Mouse (Mus musculus) ES-E14 (cell line): ENCODE data around the gene Med18. TPM values are rescaled to one million over a fixed set of nuclear protein-coding genes. Genes with fewer than 3 reads are reported as not detected.

Experiments
- DNase-seq: peaks from one replicate; pipeline ENCODE4 v3.0.0-alpha.2; 2013; ENCODE audit warnings: low read depth, low spot score
- H3K27ac ChIP-seq: 2 replicates; pipeline ENCODE4 v1.5.1; 2012; ENCODE audit warnings: low read depth, mild to moderate bottlenecking, low read length, moderate library complexity, mixed read lengths; ENCODE audit not compliant: poor library complexity, insufficient read depth, severe bottlenecking
- H3K36me3 ChIP-seq: 2 replicates; pipeline ENCODE4 v1.6.1; 2012; ENCODE audit warnings: mild to moderate bottlenecking, low read length, moderate library complexity, mixed read lengths; ENCODE audit not compliant: control insufficient read depth, poor library complexity, insufficient read depth, severe bottlenecking
- H3K4me1 ChIP-seq, 2 experiments: fragments of 150-350 bp in 1 of 2; sonication (generic) in 1 of 2; 2 replicates each; pipeline ENCODE4 v1.6.1; 2012; ENCODE audit warnings: low read length in 2 of 2, mild to moderate bottlenecking in 1 of 2, mixed read lengths in 1 of 2; ENCODE audit not compliant: control insufficient read depth in 2 of 2, insufficient read depth in 2 of 2, poor library complexity in 1 of 2
- H3K4me3 ChIP-seq, 2 experiments: fragments of 150-350 bp in 1 of 2; sonication (generic) in 1 of 2; 2 replicates each; pipeline ENCODE4 v1.5.1; 2012; ENCODE audit warnings: low read length in 2 of 2, low read depth in 1 of 2, mild to moderate bottlenecking in 1 of 2, mixed read lengths in 1 of 2; ENCODE audit not compliant: insufficient read depth in 1 of 2, poor library complexity in 1 of 2, severe bottlenecking in 1 of 2
- H3K9ac ChIP-seq: 2 replicates; pipeline ENCODE4 v1.6.1; 2012; ENCODE audit warnings: low read depth, mild to moderate bottlenecking, low read length, mixed read lengths; ENCODE audit not compliant: poor library complexity, insufficient read depth, severe bottlenecking
- H3K9me3 ChIP-seq: fragments of 150-350 bp; sonication (generic); 2 replicates; pipeline ENCODE4 v1.6.1; 2012; ENCODE audit warnings: low read depth, mild to moderate bottlenecking, low read length; ENCODE audit not compliant: control insufficient read depth, insufficient read depth
- CHD2 ChIP-seq: IDR thresholded peaks from 2 replicates; pipeline ENCODE4 v1.6.1; 2014; ENCODE audit warnings: mild to moderate bottlenecking, low read depth, low read length, inconsistent platforms
- HCFC1 ChIP-seq: IDR thresholded peaks from 2 replicates; pipeline ENCODE4 v1.6.1; 2012; ENCODE audit warnings: low read length, inconsistent platforms, borderline replicate concordance; ENCODE audit not compliant: insufficient read depth
- MAFK ChIP-seq: IDR thresholded peaks from 2 replicates; pipeline ENCODE4 v1.6.1; 2014; ENCODE audit warnings: mild to moderate bottlenecking, low read depth, low read length, inconsistent platforms; ENCODE audit not compliant: insufficient read depth
- ZC3H11A ChIP-seq: IDR thresholded peaks from 2 replicates; pipeline ENCODE4 v1.6.1; 2012; ENCODE audit warnings: low read depth, mild to moderate bottlenecking, inconsistent platforms, low read length, borderline replicate concordance
- ZNF384 ChIP-seq: IDR thresholded peaks from 2 replicates; pipeline ENCODE4 v1.6.1; 2012; ENCODE audit warnings: low read depth, low read length, inconsistent platforms
- in situ Hi-C, 2 experiments: fragments of 600-800 bp; cut with MboI; formaldehyde crosslinking; loops; one replicate each; pipeline ENCODE4 v1.15.1; 2025; ENCODE audit warnings: low sequenced_read_pairs in 2 of 2, inconsistent platforms in 1 of 2; ENCODE audit not compliant: unreplicated experiment in 2 of 2
- total RNA-seq: library from RNA; depleted of rRNA; stranded (reverse); fragments of 300-350 nt; gene quantifications from 2 replicates; pipeline ENCODE4 v1.2.3, GENCODE M21; 2012

The Med18 gene
- total RNA-seq, 1 experiment = 32.8 TPM

GRCm38 (mm10) chr4:132491748-132492147 is 28.0 kb upstream of the Med18 start:
- TF ChIP-seq ZC3H11A (no peak), MAFK (no peak), ZNF384 (no peak), HCFC1 (no peak), CHD2 (no peak)
- Histone ChIP-seq H3K4me1 (peaks cover 0 to 5% of the 10 kb centered on the region in 2 experiments; a peak in 2 of 4 replicates), H3K4me3 (no peak overlapping the region), H3K36me3 (peaks cover 45% of the 10 kb centered on the region), H3K9ac (no peak overlapping the region), H3K9me3 (no peaks in the 10 kb centered on the region), H3K27ac (no peak overlapping the region)
- in situ Hi-C loops = no loop called here
- DNase-seq = no peak

- H3K27ac ChIP-seq = no peak overlapping the region
- TF ChIP-seq ZNF384 (no peak), MAFK (no peak), CHD2 (no peak), ZC3H11A (no peak), HCFC1 (no peak)
- no peaks in the 10 kb centered on the region for H3K9me3 ChIP-seq
- in situ Hi-C loops = no loop called here
- peaks cover 0 to 5% of the 10 kb centered on the region in 2 experiments; a peak in 2 of 4 replicates for H3K4me1 ChIP-seq
- H3K36me3 ChIP-seq = peaks cover 41% of the 10 kb centered on the region
- DNase-seq = no peak
- no peak overlapping the region for H3K9ac ChIP-seq
- no peak overlapping the region for H3K4me3 ChIP-seq
These were observed 27.3 kb upstream of the Med18 start for GRCm38 (mm10) chr4:132491057-132491456.

- Histone ChIP-seq H3K9ac (no peak overlapping the region), H3K4me1 (peaks cover 0 to 5% of the 10 kb centered on the region in 2 experiments; a peak in 2 of 4 replicates), H3K9me3 (no peaks in the 10 kb centered on the region), H3K36me3 (peaks cover 37% of the 10 kb centered on the region), H3K4me3 (no peak overlapping the region), H3K27ac (no peak overlapping the region)
- in situ Hi-C loops = no loop called here
- no peak for DNase-seq
- TF ChIP-seq HCFC1 (no peak), ZNF384 (peak; percentile 91), MAFK (no peak)
These were observed 26.7 kb upstream of the Med18 start for GRCm38 (mm10) chr4:132490273-132491010.

GRCm38 (mm10) chr4:132488976-132489375 is 25.3 kb upstream of the Med18 start:
- H3K4me3 ChIP-seq = no peak overlapping the region
- peaks cover 0 to 2% of the 10 kb centered on the region in 2 experiments; a peak in 2 of 4 replicates for H3K4me1 ChIP-seq
- no peak overlapping the region for H3K9ac ChIP-seq
- no peak for DNase-seq
- H3K36me3 ChIP-seq = peaks cover 25% of the 10 kb centered on the region
- in situ Hi-C loops = no loop called here
- H3K27ac ChIP-seq = no peak overlapping the region
- H3K9me3 ChIP-seq = no peaks in the 10 kb centered on the region
- TF ChIP-seq MAFK = no peak
- no peak for TF ChIP-seq ZNF384

GRCm38 (mm10) chr4:132488521-132488920 is 24.8 kb upstream of the Med18 start:
- no peak for TF ChIP-seq ZNF384
- TF ChIP-seq MAFK = no peak
- TF ChIP-seq CHD2 = no peak
- no peak for TF ChIP-seq HCFC1
- TF ChIP-seq ZC3H11A = no peak
- Histone ChIP-seq H3K27ac (no peak overlapping the region), H3K9ac (no peak overlapping the region), H3K4me3 (no peak overlapping the region), H3K9me3 (no peaks in the 10 kb centered on the region), H3K4me1 (peaks cover 0 to 2% of the 10 kb centered on the region in 2 experiments; a peak in 2 of 4 replicates), H3K36me3 (peaks cover 20% of the 10 kb centered on the region)
- in situ Hi-C loops = no loop called here
- DNase-seq = no peak
